Mouse (Mus musculus): ENCODE results near the gene Ccdc144b.

Gene Ccdc144b

GRCm38 (mm10) chr3:36053447-36053846 lies at the start of gene Ccdc144b:
Gene Ccdc144b, minus strand, starts transcription at chr3:36053547.
- DNase-seq (ENCODE audit: low spot score): no peak

DNA sequence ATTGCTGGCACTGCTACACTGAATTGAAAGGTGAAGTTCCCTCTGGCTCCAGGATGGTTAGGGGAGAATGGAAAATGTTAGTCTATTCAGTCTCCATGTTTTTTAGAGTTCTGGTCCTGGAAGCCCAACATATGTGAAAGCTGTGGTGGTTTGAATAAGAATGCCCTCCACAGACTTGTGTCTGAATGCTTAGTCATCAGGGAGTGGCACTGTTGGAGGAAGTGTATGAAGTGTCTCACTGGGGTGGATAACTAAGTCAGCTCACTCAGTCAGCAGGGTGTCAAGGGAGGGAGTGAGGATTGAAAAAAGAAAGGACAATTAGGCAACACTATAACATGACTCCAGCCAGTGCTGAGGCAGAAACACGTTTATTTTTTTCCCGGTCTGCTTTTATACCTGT lies 42.0 kb upstream of the Ccdc144b start:
- DNase-seq (ENCODE audit: low spot score): no peak

- no peak for DNase-seq (ENCODE audit: low spot score)
These were observed 34.2 kb upstream of the Ccdc144b start for GRCm38 (mm10) chr3:36087591-36087990.

DNA sequence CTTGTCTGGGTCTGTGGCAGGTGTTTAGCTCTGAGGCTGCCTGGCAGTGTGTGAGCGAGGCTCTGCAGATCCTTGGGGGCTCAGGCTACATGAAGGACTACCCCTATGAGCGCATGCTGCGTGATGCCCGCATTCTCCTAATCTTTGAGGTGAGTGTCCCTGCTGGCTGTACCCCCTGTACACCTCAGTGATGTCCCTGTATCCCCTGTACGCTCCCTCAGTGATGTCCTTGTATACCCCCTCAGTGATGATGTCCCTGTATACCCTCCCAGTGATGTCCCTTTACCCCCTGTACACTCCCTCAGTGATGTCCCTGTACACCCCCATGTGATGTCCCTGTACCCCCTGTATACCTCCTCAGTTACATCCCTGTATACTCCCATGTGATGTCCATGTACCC lies 32.0 kb upstream of the Ccdc144b start:
- DNase-seq (ENCODE audit: low spot score): no peak

DNA sequence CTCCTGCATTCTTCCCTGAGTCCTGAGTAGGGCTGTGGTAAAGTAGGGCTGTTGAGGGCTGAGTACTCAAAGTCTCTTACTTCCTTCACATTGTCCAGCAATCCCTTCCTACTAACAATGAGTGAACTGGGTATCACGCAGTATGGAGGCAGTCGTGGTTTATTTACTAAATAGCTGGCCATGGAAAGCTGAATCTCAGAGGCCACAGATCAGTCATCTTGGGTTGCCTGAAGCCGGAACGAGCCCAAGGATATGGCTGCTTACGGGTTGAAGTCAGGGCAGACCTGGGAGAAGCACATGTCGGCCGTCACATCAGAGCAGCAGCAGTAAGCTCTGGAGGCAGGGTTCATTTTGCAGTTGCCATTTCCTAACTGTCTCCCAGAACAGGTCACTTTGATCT lies 30.0 kb upstream of the Ccdc144b start:
- DNase-seq (ENCODE audit: low spot score): no peak

- no peak for DNase-seq (ENCODE audit: low spot score)
These were observed 29.5 kb upstream of the Ccdc144b start for GRCm38 (mm10) chr3:36082843-36083242.

DNA sequence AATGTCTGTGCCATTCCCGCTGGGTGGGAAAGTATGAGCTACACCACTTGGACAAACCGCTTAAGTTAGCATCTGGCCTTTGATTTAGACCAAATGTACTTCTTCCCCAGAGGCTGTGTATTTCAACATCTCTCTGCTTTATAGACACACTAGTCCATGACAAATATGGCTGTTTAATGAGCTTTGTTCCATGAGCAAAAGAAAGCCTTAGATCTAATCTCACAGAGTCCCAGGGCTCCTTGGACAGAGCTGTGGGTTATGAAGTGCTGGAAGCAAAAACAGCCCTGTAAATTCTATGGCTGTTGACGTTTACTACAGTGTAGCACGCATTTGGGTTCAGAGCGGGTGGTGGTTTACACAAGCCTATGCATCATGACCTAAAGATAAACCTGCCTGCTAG lies 27.4 kb upstream of the Ccdc144b start:
- no peak for DNase-seq (ENCODE audit: low spot score)

DNA sequence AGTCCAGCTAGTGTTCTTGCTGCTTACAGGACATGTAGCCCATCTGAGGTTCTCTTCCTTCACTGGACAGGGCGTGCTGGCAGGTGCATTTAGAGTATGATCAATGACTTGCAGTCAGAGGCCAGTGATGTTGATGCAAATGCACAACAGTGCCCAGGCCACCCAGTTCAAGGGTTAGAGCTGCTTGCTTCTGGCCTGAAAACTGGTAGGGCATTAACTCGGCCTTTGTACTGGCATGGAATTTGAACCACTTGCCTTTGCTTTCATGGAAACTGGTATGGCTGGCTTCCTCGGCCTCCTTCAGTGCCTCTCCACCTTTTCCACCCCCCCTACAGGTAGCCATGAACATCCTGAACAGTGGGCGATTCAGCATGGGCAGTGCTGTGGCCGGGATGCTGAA lies 26.5 kb upstream of the Ccdc144b start:
- DNase-seq (ENCODE audit: low spot score): no peak

DNA sequence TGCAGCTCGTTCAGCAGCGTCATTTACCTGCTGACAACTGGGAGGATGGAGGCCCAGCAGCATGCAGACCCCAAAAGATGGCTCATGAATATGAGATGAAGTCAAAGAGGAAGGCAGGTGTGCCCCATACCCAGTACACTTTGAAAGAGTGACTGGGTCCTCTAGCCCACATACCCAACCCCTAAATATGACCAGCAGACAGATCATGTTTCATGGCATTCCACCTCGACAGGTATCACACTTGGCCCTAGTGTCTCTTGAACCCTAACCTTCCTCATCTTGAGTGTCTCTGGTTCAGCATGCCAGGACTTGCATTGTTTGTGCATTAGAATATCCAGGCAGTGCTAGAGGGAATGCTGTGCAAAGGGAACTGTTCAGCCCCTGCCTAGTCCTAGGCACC lies 24.0 kb upstream of the Ccdc144b start:
- DNase-seq (ENCODE audit: low spot score): no peak

GRCm38 (mm10) chr3:36075466-36075865 lies 22.1 kb upstream of the Ccdc144b start:
- DNase-seq (ENCODE audit: low spot score): no peak

DNA sequence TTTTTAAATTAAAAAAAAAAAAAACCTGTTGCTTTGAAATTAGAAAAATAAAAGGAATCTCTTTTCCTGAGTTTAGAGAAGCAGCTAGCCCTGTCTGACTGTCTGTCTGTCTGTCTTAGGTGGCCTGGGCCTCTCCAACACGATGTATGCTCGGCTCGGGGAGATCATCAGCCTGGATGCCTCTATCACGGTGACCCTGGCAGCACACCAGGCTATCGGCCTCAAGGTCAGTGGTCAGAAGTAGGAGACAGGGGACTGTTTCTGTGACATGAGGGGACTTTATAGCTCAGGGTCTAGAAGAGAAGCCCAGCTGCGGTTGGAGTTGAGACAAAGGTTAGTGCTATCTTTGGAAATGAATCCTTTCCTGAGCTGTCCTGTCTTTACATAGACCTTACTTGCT lies 20.9 kb upstream of the Ccdc144b start:
- DNase-seq (ENCODE audit: low spot score): no peak

DNA sequence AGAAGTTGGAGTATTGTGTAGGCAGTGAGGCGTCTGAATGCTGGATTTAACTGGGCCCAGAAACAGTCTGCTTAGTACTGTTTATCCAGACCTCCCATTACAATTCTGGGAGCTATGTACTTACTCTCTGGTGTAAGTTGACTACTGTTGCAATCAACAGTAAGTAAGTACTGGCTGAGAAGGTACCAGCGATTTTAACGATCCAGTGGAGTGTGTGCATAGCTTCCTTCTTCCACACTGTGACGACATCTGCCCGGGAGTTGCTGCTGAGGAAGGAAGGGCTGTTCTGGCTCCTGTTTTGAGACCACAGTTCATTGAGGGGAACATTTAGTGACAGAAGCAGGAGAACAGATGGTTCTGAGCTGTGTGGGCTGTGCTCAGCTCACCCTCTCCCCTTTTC lies 17.7 kb upstream of the Ccdc144b start:
- DNase-seq (ENCODE audit: low spot score): no peak

DNA sequence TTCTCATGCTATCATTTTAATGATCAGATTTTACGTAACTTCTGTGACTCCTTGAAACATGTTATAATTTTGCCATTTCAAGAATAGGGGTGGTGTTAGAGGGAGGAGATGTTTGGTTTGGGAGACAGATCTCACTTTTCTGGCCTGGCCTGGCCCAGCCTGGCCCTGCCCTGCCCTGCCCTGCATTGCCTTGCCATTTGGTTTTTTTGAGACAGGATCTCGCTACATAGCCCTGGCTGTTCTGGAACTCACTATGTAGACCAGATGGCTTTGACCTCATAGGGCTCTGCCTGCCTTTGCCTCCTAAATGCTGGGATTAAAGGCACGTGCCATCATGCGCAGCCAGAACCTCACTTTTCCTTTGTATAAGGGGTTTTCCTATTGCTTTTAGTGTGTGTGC lies 17.1 kb upstream of the Ccdc144b start:
- DNase-seq (ENCODE audit: low spot score): no peak

DNA sequence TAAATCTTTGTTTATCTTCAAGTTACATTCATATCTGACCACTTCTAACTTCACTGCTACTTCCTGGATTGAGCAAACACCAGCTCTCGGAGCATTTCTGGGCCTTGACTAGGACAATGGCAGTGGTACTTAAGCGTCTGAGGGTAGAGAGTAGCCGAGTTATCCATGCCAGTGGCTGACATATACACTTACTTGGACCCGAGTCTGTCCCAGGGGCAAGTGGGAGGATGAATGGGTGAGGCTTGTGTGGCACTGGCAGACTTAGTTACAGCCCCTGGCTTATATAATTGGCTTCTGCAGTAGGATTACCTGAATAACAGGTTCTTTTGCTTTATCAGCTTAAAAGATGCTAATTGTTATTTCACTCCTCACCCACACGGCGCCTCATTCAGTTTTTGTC lies 14.4 kb upstream of the Ccdc144b start:
- no peak for DNase-seq (ENCODE audit: low spot score)

DNA sequence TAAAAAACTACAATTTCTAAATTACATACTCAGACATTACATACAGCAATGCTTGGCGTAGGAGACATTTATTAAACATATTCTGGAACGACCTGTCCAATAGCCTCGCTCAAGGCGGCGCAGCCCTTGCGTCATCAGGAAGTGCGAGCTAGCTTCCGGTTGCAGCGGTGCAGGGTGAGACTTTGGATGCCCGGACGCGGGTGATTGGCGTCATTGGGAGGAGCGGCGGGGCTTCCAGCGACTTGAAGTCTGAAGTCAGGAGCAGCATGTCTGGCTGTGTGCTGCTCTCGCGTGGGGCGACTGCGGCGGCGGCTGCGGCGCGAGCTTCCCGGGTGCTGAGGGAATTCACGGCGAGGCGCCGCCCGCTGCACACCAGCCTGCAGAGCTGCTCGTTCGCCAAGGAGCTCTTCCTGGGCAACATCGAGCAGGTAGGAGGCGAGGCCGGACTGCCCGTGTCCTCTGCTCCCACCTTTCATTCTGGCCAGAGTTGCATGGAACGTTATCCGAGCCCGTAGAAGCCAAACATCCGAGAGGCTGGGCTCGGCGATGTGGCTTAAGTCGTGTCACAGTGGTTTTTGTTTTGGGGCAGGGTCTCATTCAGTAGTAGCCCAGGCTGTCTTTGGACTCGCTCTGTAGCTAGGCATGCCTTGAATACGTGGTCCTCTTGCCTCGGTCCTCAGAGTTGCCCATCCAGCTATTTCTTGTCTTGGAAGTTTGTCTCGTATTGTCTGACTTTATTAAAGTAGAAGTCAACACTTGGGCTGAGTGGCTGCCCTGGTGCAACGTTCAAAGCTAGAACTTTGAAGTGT lies 12.7 kb upstream of the Ccdc144b start, which contains the start of gene Acad9:
Acad9 (plus strand) TSS at position 137 of the 809 bp plus-strand sequence.
- peak; percentile 91 for DNase-seq (ENCODE audit: low spot score)

- no peak for DNase-seq (ENCODE audit: low spot score)
These were observed 11.8 kb upstream of the Ccdc144b start for GRCm38 (mm10) chr3:36065166-36065565.

DNA sequence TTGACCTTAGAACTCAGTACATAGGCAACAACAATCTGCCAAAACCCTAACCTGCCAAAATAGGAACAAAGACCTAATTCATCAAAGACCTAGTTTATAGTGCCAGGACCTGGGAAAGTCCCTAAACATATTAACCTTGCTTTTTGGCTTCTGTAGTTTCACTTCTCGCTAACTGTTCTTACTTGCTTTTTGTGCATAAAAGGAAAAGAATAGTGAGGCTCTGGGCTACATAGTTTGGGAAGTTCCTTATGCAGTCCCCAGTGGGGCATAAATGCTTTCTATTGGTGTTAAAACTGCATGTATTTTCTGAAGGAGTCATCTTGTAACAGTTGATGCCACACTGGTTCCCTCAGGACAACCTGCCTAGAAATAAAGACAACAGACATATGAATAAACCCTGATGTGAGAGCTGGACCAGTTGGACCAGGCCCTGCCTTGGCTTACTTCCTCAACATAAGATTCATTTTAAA lies 11.3 kb upstream of the Ccdc144b start:
- no peak for DNase-seq (ENCODE audit: low spot score)

DNA sequence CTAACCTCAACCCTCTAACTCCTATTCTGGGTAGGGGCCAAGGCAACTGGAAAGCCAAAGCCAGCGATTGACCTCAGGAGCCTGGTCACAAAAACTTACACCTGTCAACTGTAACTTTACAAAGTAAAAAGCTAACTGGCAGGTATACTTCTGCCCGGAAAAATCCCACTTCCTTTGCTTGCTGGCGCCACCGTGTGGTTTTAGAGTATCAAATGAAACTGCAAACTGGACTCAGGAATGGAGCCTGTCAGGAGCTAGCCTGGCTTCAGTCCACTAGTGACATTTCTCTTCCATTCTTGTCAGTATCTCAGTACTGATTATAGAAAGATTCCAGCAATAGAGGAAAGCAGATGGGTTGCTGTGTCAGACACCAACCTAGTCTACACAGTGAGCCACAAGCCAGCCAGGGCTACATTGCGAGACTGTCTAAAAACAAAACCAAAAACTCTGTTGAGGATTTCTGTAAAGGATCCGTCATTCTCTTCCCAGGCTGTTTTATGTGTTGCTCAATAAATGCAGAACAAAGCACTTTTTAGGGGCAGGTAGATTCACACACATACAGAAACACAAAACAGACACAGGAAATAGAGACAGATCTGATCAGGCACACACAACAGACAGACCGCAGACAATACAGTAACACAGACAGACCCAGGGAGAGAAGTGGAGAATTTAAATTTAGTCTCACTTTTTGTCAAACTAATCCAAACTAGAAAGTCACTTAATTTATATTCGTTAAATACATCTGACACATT lies 6.9 kb upstream of the Ccdc144b start:
- peak; percentile 59 for DNase-seq (ENCODE audit: low spot score)

- no peak for DNase-seq (ENCODE audit: low spot score)
These were observed 4.2 kb downstream of the Ccdc144b start for GRCm38 (mm10) chr3:36049106-36049505.

- DNase-seq (ENCODE audit: low spot score): no peak
These were observed 8.3 kb downstream of the Ccdc144b start for GRCm38 (mm10) chr3:36045086-36045485.

GRCm38 (mm10) chr3:36044520-36044919 lies 8.8 kb downstream of the Ccdc144b start:
- DNase-seq (ENCODE audit: low spot score): no peak

DNA sequence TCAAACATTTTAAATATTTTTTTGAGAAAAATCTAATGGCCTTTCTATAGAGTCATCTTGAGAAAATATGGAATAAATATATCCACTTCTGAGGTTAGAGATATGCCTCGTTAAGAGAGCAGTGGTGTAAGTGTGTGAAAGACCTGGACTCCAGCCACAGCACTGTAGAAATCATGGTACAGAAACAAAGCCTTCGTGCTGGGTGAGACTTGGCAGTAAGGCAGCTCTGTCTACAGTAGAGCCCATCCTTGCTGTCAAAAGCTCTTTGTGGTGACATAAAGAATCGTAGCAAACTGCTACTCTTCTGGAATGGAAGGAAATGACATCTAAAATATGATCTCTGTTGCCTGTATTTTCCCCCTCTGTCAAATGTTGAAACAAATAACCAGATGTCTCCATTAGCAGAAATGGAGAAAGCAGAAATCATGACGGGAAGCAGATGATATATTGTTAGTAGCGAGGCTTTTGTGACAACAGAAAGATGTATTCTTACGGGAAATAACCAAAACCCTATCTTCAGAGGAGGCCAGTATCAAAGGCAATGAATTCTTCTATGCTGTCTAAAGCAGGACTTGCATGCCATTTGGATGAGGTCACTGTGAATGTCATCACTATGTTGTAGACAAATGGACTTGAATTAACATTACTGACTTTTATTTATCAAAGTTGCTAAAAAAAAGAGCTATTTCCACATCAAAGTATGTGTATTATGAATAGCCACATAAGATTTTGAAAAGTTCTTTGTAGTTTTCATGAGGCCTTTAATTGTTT lies 21.4 kb downstream of the Ccdc144b start:
- no peak for DNase-seq (ENCODE audit: low spot score)
